Comparison of ENCODE assay signal across 14 mouse cellular contexts in the genomic region with DNA sequence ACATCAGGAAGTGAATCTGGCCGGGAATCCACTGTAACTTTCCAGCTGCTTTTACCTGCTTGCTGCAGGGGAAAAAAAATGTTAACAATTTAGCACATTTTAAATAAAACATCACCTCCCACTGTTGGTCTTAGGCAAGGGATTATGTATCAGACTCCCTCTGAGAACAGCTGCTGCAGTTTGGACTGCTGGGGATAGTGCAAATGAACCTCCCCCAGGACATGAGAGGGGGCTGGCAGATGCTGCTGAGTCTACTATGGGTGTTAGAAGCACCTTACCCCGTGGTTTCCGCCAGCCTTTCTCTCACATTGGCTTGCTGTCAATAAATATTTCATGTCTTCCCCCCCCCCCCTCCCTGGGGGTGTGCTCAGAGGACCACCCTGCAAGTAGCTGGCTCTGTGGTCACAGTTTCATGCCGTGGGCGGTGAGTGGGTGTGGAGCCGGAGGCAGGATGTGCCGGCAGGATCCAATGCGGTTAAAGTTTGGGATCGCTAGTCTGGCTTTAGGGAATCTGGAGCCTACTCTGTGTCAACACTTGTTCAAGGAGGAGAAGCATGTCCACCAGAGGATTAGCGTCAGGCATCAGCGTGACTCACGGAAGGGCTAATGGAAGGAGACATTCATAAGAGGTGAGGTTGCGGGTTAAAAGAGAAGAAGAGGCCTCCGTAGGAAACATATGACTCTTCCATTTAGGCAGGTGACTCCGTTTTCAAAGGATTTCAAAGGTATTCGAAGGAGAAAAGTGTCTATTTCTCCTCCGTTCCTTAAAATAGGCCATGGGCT. TPM values are rescaled to one million over a fixed set of nuclear protein-coding genes. Genes with fewer than 3 reads are reported as not detected.
A peak's percentile ranks its signal among the peaks of the same experiment; 100 is the strongest.
DNase-seq lines count a peak whose midpoint lies in the region; ATAC-seq and TF ChIP-seq lines count a peak whose summit lies in the region.
"Had no signal": no experiment of that assay in that cellular context is flagged by ENCODE, and none has a peak within 500 bp of the region (broad histone marks: within the 10 kb centered on the region; RNA-seq: fewer than 3 reads in every experiment).

No protein-coding gene starts in this region.

- H3K9ac ChIP-seq in limb, embryonic 14.5 days (ENCODE audit: low read depth, low read length, severe bottlenecking), result no peak overlapping the region
- H3K9ac ChIP-seq: liver, postnatal 0 days had no signal

- peak overlapping the region; percentile 13; the same call in 1 of the 2 replicates for H3K4me3 ChIP-seq in limb, embryonic 14.5 days (replicated peaks; ENCODE audit: low read length)

- H3K27ac ChIP-seq in limb, embryonic 14.5 days (replicated peaks; ENCODE audit: low read depth, low read length), result no peak overlapping the region

- H3K9me3 ChIP-seq in limb, embryonic 14.5 days (ENCODE audit: control insufficient read depth, low read length), result no peaks in the 10 kb centered on the region

- H3K36me3 ChIP-seq in limb, embryonic 14.5 days (ENCODE audit: control insufficient read depth, insufficient read depth, low read length), result no peaks in the 10 kb centered on the region

- H3K4me1 ChIP-seq in limb, embryonic 14.5 days (ENCODE audit: control insufficient read depth, insufficient read depth, low read length), result peaks cover 5% of the 10 kb centered on the region

- DNase-seq in frontal cortex, postnatal 25 days (ENCODE audit: low spot score in 2 of 2), result no peak
- peak; percentile 11 for DNase-seq in kidney, postnatal 10 days
- no peak for DNase-seq in kidney, adult 8-10 months
- DNase-seq in R1 (ENCODE audit: low read depth, low spot score), result peak; percentile 21
- DNase-seq in limb, embryonic 14.5 days (ENCODE audit: low spot score), result peak; percentile 18
- no peak for DNase-seq in testis, postnatal 14 days (ENCODE audit: low spot score)
- DNase-seq in T-cell, adult 2 months (ENCODE audit: low spot score), result no peak
- DNase-seq: cerebellum, adult 11-12 months; kidney, postnatal 14 days; liver, postnatal 0 days had no signal

- ATAC-seq in frontal cortex, adult (ENCODE audit: low TSS enrichment), result peak; percentile 75
- ATAC-seq in limb, embryonic 14.5 days (ENCODE audit: low FRiP score, low read depth), result peak; percentile 63; the same call in 1 of the 2 replicates
- ATAC-seq: activated CD4-positive, CD25-positive, alpha-beta regulatory T cell, adult 4 months; forebrain, embryonic 16.5 days; liver, postnatal 0 days had no signal

- peak overlapping the region; percentile 26; the same call in 1 of the 2 replicates for H3K4me2 ChIP-seq in limb, embryonic 14.5 days (replicated peaks; ENCODE audit: low read depth, low read length, severe bottlenecking)

- H3K27me3 ChIP-seq in limb, embryonic 14.5 days (ENCODE audit: control insufficient read depth, insufficient read depth, low read length), result no peaks in the 10 kb centered on the region

- TF ChIP-seq POLR2A in limb, embryonic 14.5 days (IDR thresholded peaks at IDR 0.05; ENCODE audit: borderline replicate concordance, extremely low read depth, insufficient read depth, insufficient read length), result no peak

- 29% methylated on average over 17 of the region's 17 CpGs for WGBS in limb, embryonic 14.5 days

RNA-seq across cellular contexts. Expression of a gene that starts 29.9 kb away (rescaled TPM):
- 0.41 and 0.67 TPM in 2 replicates for polyA plus RNA-seq in limb, embryonic 14.5 days (2012; rRNA removed)
- 0.48 and 0.50 TPM in 2 replicates for polyA plus RNA-seq in limb, embryonic 14.5 days (2014; fragmentation: Nextera tagmentation; extraction: Ambion mirVana)
- polyA plus RNA-seq: activated CD4-positive, CD25-positive, alpha-beta regulatory T cell, adult 4 months; liver, postnatal 0 days; testis, adult 2 months had no signal

RNA-seq across cellular contexts. Expression of a gene that starts 45.2 kb away (rescaled TPM):
- 0.15 TPM in 1 of 2 replicates, not detected in the other for polyA plus RNA-seq in limb, embryonic 14.5 days (2012; rRNA removed)
- polyA plus RNA-seq in limb, embryonic 14.5 days (2014; fragmentation: Nextera tagmentation; extraction: Ambion mirVana), result 0.72 and 0.74 TPM in 2 replicates
- polyA plus RNA-seq: activated CD4-positive, CD25-positive, alpha-beta regulatory T cell, adult 4 months; liver, postnatal 0 days had no signal

Comparison
In these comparisons a context has a peak if more than half of its experiments do, and no peak if none do; other contexts are left out.
1. DNase-seq: peak in kidney, postnatal 10 days (single experiment), R1 (single experiment) and limb, embryonic 14.5 days (single experiment); none in frontal cortex, postnatal 25 days (0 of 2), kidney, adult 8-10 months (0 of 2), testis, postnatal 14 days (single experiment) and T-cell, adult 2 months (single experiment).